Mouse (Mus musculus) left cerebral cortex, adult 8-10 months (tissue): ENCODE results near the gene Magea3. TPM values are rescaled to one million over a fixed set of nuclear protein-coding genes. Genes with fewer than 3 reads are reported as not detected.
"Not testable (repeated sequence)": the region's sequence is repeated elsewhere in the genome, so short reads cannot be mapped to it uniquely, and the experiment has no call there.

Experiments
- DNase-seq, 2 experiments: peaks; one replicate each; pipeline ENCODE4 v3.0.0; 2022; ENCODE audit warnings: low spot score in 2 of 2
- total RNA-seq, 4 experiments: library from RNA; stranded (reverse); gene quantifications; 2 replicates each; pipeline ENCODE4 v1.2.4; 2022

The Magea3 gene
- not detected for total RNA-seq

- not testable (repeated sequence) for DNase-seq
Measured at GRCm38 (mm10) chrX:154949405-154949804, at the start of gene Magea3. Gene Magea3 (minus strand): TSS chrX:154949505.

- not testable (repeated sequence) for DNase-seq
Measured at GRCm38 (mm10) chrX:154995750-154996149, 46.4 kb upstream of the Magea3 start, which contains the start of gene Magea8. Gene Magea8 (minus strand): TSS chrX:154995850.

GRCm38 (mm10) chrX:154935887-154936286 is 13.4 kb downstream of the Magea3 start, which contains the start of gene Magea6:
Gene Magea6 (minus strand): TSS chrX:154935987.
- DNase-seq, result not testable (repeated sequence)

Other genes with a start within 250 kb of the Magea3 start
- not detected for gene Cldn34b1, start 59.2 kb downstream of the Magea3 start, total RNA-seq
- not detected for gene Magea6, start 13.5 kb downstream of the Magea3 start, total RNA-seq
- not detected for gene Magea8, start 46.3 kb upstream of the Magea3 start, total RNA-seq
- not detected for gene Magea5, start 113.6 kb upstream of the Magea3 start, total RNA-seq
- not detected for gene Magea1, start 140.3 kb upstream of the Magea3 start, total RNA-seq
- not detected for gene Magea2, start 144.2 kb upstream of the Magea3 start, total RNA-seq
- gene Cldn34b2, start 178.9 kb upstream of the Magea3 start, total RNA-seq, result not detected